Mouse (Mus musculus) bone marrow macrophage, adult 2 months (primary cell): ENCODE data around the gene Cenpu. TPM values are rescaled to one million over a fixed set of nuclear protein-coding genes. Genes with fewer than 3 reads are reported as not detected.
A peak's percentile ranks its signal among the peaks of the same experiment; 100 is the strongest.
"Not testable (repeated sequence)": the region's sequence is repeated elsewhere in the genome, so short reads cannot be mapped to it uniquely, and the experiment has no call there.

Experiments
- H3K27ac ChIP-seq: 2 replicates; pipeline ENCODE4 v1.5.1; 2012; ENCODE audit warnings: low read depth, low read length; ENCODE audit not compliant: insufficient read depth
- H3K4me1 ChIP-seq: 2 replicates; pipeline ENCODE4 v1.6.1; 2012; ENCODE audit warnings: low read length; ENCODE audit not compliant: control insufficient read depth, insufficient read depth
- H3K4me3 ChIP-seq: 2 replicates; pipeline ENCODE4 v1.5.1; 2012; ENCODE audit warnings: mild to moderate bottlenecking, low read length, moderate library complexity; ENCODE audit not compliant: insufficient read depth
- CTCF ChIP-seq: IDR thresholded peaks from 2 replicates; pipeline ENCODE4 v1.5.1; 2012; ENCODE audit warnings: low read depth, mild to moderate bottlenecking, low read length, moderate library complexity
- POLR2A ChIP-seq: IDR thresholded peaks from 2 replicates; pipeline ENCODE4 v1.6.1; 2012; ENCODE audit warnings: mild to moderate bottlenecking, low read depth, low read length, borderline replicate concordance
- polyA plus RNA-seq: library from polyadenylated mRNA; stranded (reverse); fragments of >200 nt; gene quantifications from 2 replicates; pipeline ENCODE4 v1.2.4, GENCODE M21; 2012; ENCODE audit not compliant: missing spikeins, insufficient read depth, insufficient read length

Cenpu gene
- polyA plus RNA-seq, 1 experiment = 15.1 TPM

DNA sequence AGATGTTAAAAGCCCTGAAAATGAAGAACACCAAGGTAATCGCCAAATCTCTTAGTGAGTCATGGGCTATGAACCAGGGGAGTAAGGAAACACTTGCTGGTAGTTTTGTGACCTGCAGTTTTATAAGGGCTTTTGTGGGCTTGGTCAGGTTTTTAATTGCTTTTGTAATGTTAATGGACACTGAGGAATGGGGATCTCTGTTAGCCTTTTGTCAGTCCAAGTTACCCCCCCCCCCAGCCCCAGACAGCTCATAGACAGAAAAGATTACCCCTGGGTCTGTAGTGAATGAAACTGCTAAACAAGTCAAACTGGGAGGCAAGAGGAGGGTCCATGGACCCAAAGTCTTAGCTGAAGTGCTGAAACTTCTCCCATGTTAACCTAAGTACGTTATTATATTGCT lies 21.6 kb downstream of the Cenpu start:
- Histone ChIP-seq H3K4me1 (no peaks in the 10 kb centered on the region), H3K27ac (no peak overlapping the region), H3K4me3 (no peak overlapping the region)
- TF ChIP-seq CTCF (no peak), POLR2A (no peak)

DNA sequence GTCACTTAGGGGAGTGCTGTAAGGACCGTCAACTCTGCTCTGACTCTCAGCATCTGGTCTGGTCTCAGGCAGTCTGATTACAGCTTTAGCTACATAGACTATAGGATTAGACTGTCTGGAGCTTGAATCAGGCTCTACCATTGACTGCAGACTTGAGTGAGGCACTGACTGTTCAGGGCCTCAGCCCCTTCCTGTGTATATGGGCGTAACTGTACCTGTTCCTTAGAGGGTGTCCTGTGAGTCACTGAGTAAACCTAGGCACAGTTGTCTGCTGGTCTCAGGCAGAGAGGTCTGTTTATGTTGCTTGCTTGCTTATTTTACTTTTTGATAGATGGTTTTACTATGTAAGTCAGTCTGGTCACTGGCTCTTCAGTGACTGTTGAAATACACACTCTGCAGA lies 22.1 kb downstream of the Cenpu start:
- TF ChIP-seq POLR2A (no peak), CTCF (no peak)
- no peaks in the 10 kb centered on the region for H3K4me1 ChIP-seq
- no peak overlapping the region for H3K27ac ChIP-seq
- no peak overlapping the region for H3K4me3 ChIP-seq

DNA sequence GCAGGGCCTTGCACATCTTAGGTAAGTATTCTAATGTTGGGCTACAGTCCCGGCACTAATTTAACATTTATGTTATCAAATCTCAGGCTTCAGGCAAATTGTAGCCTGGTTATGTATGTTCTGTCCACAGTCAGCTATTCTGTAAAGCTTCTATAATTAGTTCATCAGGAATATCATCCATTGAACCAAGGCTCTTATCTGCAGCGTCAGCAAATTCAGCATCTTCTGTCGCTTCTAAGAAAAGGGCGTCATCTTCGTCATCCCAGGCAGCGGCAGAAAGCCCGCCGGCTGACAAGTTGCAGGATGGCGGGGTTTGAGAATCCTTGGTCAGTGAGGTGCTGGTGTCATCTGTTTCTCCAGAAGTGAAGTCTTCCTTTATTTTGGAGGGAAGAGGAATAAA lies 27.0 kb downstream of the Cenpu start:
- TF ChIP-seq CTCF (no peak), POLR2A (no peak)
- H3K27ac ChIP-seq = no peak overlapping the region
- no peak overlapping the region for H3K4me3 ChIP-seq
- H3K4me1 ChIP-seq = peaks cover 2% of the 10 kb centered on the region; the same call in 1 of the 2 replicates

DNA sequence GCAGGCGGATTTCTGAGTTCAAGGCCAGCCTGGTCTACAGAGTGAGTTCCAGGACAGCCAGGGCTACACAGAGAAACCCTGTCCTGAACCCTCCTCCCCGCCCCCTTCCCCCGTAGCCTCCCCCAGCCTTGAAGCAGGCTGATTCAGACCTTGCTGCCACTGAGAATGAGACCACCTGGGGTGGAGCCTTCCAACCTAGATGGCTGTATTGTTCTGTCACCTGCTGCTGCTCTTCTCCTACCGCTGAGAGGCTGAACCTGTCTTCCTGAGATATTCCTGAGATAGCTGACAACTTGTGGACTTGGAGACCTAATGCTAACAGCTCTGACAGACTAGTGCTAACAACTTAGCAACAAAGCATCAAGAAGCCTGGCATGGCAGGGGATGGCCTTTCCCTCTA lies 32.5 kb downstream of the Cenpu start:
- H3K4me1 ChIP-seq, H3K4me3 ChIP-seq: not testable (repeated sequence)

DNA sequence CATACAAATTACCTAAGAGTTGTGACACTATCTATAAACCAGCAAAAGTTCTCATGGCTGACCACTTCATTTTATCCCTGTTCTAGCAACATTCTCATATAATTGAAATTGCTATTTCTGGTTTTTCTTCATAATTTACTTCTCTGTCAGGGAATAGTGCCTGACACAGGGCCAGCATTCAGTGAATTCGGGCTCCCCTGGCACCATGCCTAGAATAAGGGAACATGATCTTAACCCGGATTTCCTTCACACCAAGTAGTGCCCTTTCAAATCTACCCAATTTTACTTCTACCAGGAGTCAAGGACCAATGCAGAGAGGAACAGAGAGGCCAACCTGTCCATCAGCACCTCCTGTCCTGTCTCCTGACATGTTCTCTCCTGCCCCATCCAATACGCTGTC lies 33.7 kb downstream of the Cenpu start:
- Histone ChIP-seq H3K4me1 (peaks cover 4% of the 10 kb centered on the region), H3K4me3 (no peak overlapping the region), H3K27ac (no peak overlapping the region)
- TF ChIP-seq CTCF (no peak), POLR2A (no peak)

More for the DNA sequence above, 32.5 kb downstream of the Cenpu start:
- H3K27ac ChIP-seq = not testable (repeated sequence)

DNA sequence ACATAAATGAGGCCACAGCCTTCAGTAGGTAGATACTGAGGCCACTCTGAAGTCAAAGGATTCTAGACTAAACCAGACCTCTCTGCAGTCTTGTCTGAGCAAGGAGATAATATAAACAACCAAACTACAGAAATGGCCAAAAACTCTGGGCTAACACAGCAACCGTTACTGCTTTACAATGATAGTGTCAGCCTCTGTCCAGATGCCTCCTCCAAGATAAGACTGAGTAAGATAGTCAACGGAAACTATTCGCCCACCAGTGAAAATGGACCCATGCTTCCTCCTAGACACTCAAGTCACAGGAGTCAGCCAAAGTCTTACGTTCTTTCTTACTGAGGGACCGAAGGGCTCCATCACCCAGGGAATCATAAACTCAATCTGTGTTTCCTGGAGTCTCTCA lies 36.1 kb downstream of the Cenpu start:
- Histone ChIP-seq H3K4me1 (peaks cover 4% of the 10 kb centered on the region), H3K27ac (no peak overlapping the region), H3K4me3 (no peak overlapping the region)
- TF ChIP-seq CTCF (no peak), POLR2A (no peak)

DNA sequence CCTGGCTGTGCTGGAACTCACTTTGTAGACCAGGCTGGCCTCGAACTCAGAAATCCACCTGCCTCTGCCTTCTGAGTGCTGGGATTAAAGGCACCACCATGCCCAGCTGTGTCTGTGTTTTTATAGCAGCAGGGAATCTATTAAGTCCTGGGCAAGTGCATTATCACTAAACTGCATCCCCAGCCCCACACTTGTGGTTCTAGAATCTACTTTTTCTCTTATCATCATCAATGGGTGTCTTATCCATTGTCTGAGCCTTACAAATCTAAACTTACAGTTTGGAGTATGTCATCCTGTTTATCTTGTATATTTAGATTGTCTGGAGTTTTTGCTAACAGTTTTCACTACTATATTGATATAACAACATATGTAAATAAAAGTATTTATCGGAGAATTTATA lies 36.8 kb downstream of the Cenpu start:
- Histone ChIP-seq H3K27ac (no peak overlapping the region), H3K4me3 (no peak overlapping the region), H3K4me1 (peaks cover 3% of the 10 kb centered on the region)
- no peak for TF ChIP-seq POLR2A
- no peak for TF ChIP-seq CTCF

DNA sequence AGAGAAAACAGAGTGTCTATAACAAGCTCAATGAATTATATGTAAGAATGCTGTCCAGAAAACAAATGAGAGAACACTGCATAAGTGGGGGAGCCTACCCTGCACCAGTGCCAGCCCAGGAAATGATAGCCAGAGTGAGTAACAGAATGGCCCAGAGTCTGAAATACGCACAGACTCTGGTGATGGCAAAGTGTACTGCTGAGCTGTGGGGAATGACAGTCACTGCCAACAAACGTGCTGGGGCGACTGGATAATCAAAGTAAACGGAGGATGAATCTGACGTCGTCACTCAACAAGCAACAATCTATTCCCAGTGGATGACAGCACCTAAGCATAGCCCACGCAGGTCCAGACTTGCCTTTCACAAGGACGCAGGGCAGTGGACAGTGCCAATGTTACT lies 41.2 kb downstream of the Cenpu start:
- TF ChIP-seq POLR2A (no peak), CTCF (no peak)
- Histone ChIP-seq H3K4me1 (peaks cover 26% of the 10 kb centered on the region), H3K4me3 (no peak overlapping the region), H3K27ac (no peak overlapping the region)

DNA sequence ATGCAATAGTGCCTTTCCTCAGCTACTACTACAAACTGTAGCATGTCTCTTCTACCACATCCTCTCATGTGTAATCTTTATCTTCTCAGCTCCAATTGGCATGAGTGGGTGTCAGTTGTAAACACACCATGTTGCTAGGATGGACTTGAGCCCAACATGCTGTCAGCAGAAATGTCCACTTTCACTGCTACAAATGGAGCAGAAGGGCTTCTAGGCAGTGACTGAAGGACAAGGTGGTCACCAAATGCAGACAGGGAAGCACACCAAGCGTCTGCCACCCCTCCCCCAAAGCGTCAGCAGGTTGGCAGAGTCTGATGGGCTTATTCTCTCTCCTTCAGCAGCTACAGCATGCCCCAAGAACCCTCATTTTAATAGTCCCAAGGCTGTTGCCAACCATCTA lies 41.9 kb downstream of the Cenpu start:
- H3K27ac ChIP-seq = no peak overlapping the region
- peaks cover 28% of the 10 kb centered on the region for H3K4me1 ChIP-seq
- TF ChIP-seq POLR2A = no peak
- no peak for TF ChIP-seq CTCF
- H3K4me3 ChIP-seq = no peak overlapping the region

DNA sequence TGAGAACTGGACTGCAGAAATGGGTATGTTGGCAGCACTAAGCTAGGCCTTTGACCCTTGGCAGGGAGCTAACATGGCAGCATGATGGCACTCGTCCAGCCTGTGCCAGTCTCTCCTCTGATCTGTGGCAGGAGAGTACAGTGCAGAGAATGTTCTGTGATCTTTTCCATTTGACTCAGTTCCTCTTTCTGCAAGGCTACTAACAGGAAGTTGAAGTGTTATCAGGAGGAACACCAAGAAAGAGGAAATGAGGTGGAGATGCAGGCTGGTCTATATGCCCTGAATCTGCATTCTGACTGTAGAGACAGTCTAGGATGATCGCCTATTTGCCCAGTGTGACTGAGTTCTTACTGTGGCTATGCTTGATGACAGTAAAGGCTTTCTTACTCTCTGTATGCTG lies 43.8 kb downstream of the Cenpu start:
- Histone ChIP-seq H3K4me3 (no peak overlapping the region), H3K4me1 (peaks cover 28% of the 10 kb centered on the region), H3K27ac (peak overlapping the region; percentile 79)
- TF ChIP-seq CTCF (no peak), POLR2A (no peak)

DNA sequence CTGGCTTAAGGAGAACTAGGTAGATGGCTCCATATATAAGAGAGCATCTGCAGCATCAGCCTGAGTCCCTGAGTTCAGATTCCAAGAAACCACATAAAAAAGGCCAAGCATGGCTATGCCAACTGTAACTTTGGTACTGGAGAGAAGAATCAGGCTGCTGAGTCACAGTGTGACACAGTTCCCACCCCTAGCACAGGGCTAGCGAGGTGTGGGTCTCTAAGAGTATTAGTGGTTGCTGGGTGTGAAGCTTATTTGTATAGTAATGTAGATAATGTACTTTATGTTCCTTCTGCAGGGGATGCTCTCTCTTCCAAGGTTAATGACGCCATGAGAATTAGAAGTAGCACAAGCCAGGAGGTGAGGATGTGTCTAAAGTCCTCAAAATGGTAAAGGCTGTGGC lies 44.7 kb downstream of the Cenpu start:
- TF ChIP-seq CTCF (no peak), POLR2A (no peak)
- Histone ChIP-seq H3K27ac (peak overlapping the region; percentile 56; the same call in 1 of the 2 replicates), H3K4me1 (peaks cover 28% of the 10 kb centered on the region), H3K4me3 (no peak overlapping the region)
